Comparison of ENCODE assay signal across 13 mouse cellular contexts in genomic region chr13:41510631-41511419, GRCm38 (mm10). TPM values are rescaled to one million over a fixed set of nuclear protein-coding genes. Genes with fewer than 3 reads are reported as not detected.
DNase-seq lines count a peak whose midpoint lies in the region; ATAC-seq and TF ChIP-seq lines count a peak whose summit lies in the region.
"Had no signal": no experiment of that assay in that cellular context is flagged by ENCODE, and none has a peak within 500 bp of the region (broad histone marks: within the 10 kb centered on the region; RNA-seq: fewer than 3 reads in every experiment).

No protein-coding gene starts in this region.

- H3K4me1 ChIP-seq in heart, embryonic 10.5 days, result peaks cover 9% of the 10 kb centered on the region; the same call in 1 of the 2 replicates
- peaks cover 17% of the 10 kb centered on the region for H3K4me1 ChIP-seq in embryonic facial prominence, embryonic 15.5 days
- peaks cover 15% of the 10 kb centered on the region; the same call in 1 of the 2 replicates for H3K4me1 ChIP-seq in kidney, embryonic 16.5 days (ENCODE audit: insufficient read depth, low read length)
- H3K4me1 ChIP-seq in thymus, adult 2 months (replicated peaks; ENCODE audit: control insufficient read depth, insufficient read depth, low read length), result no peaks in the 10 kb centered on the region
- H3K4me1 ChIP-seq: hindbrain, embryonic 15.5 days had no signal

- TF ChIP-seq CTCF in thymus, adult 2 months (IDR thresholded peaks at IDR 0.05; ENCODE audit: borderline replicate concordance, control insufficient read depth, extremely low read depth, insufficient read depth, low read length, poor library complexity), result no peak

- no peaks in the 10 kb centered on the region for H3K9me3 ChIP-seq in heart, embryonic 10.5 days
- no peaks in the 10 kb centered on the region for H3K9me3 ChIP-seq in embryonic facial prominence, embryonic 15.5 days (replicated peaks)
- no peaks in the 10 kb centered on the region for H3K9me3 ChIP-seq in kidney, embryonic 16.5 days (ENCODE audit: low read length)
- H3K9me3 ChIP-seq: embryonic facial prominence, embryonic 13.5 days; hindbrain, embryonic 15.5 days had no signal

- no peak overlapping the region for H3K27ac ChIP-seq in heart, embryonic 10.5 days
- H3K27ac ChIP-seq in embryonic facial prominence, embryonic 15.5 days (replicated peaks), result peak overlapping the region; percentile 68; the same call in 1 of the 2 replicates
- H3K27ac ChIP-seq in kidney, embryonic 16.5 days (ENCODE audit: low read length), result peak overlapping the region; percentile 76
- H3K27ac ChIP-seq in thymus, adult 2 months (ENCODE audit: control insufficient read depth, insufficient read depth, low read length), result no peak overlapping the region
- H3K27ac ChIP-seq: embryonic facial prominence, embryonic 13.5 days; hindbrain, embryonic 15.5 days had no signal

- H3K4me3 ChIP-seq in heart, embryonic 10.5 days, result no peak overlapping the region
- H3K4me3 ChIP-seq in embryonic facial prominence, embryonic 15.5 days (replicated peaks), result no peak overlapping the region
- H3K4me3 ChIP-seq in kidney, embryonic 16.5 days (ENCODE audit: low read length), result no peak overlapping the region
- no peak overlapping the region for H3K4me3 ChIP-seq in thymus, adult 2 months (ENCODE audit: control insufficient read depth, insufficient read depth, low read length)
- H3K4me3 ChIP-seq: embryonic facial prominence, embryonic 13.5 days; hindbrain, embryonic 15.5 days had no signal

- 45% methylated on average over 7 of the region's 7 CpGs for WGBS in heart, embryonic 10.5 days
- WGBS in embryonic facial prominence, embryonic 15.5 days, result 25% methylated on average over 7 of the region's 7 CpGs
- 43% methylated on average over 7 of the region's 7 CpGs for WGBS in kidney, embryonic 16.5 days
- WGBS in thymus, adult 2 months, result 90% methylated on average over 7 of the region's 7 CpGs

- H3K9ac ChIP-seq in embryonic facial prominence, embryonic 15.5 days, result no peak overlapping the region
- no peak overlapping the region for H3K9ac ChIP-seq in kidney, embryonic 16.5 days (replicated peaks; ENCODE audit: low read length)
- H3K9ac ChIP-seq: embryonic facial prominence, embryonic 13.5 days; hindbrain, embryonic 15.5 days had no signal

- ATAC-seq in embryonic facial prominence, embryonic 15.5 days (ENCODE audit: insufficient number of reproducible peaks, low FRiP score, low TSS enrichment, low read depth), result no peak
- ATAC-seq in kidney, embryonic 16.5 days (ENCODE audit: low FRiP score, low TSS enrichment), result 0 out of 2 replicates have a peak, but pooled peaks have one; percentile 27

- no peaks in the 10 kb centered on the region for H3K27me3 ChIP-seq in heart, embryonic 10.5 days (ENCODE audit: insufficient read depth, poor library complexity, severe bottlenecking)
- H3K27me3 ChIP-seq in embryonic facial prominence, embryonic 15.5 days, result no peaks in the 10 kb centered on the region
- no peaks in the 10 kb centered on the region for H3K27me3 ChIP-seq in kidney, embryonic 16.5 days (ENCODE audit: insufficient read depth, low read length)
- H3K27me3 ChIP-seq in thymus, adult 2 months (ENCODE audit: control insufficient read depth, insufficient read depth, low read length), result no peaks in the 10 kb centered on the region
- H3K27me3 ChIP-seq: hindbrain, embryonic 15.5 days had no signal

- no peaks in the 10 kb centered on the region for H3K36me3 ChIP-seq in heart, embryonic 10.5 days
- H3K36me3 ChIP-seq in embryonic facial prominence, embryonic 15.5 days, result no peaks in the 10 kb centered on the region
- no peaks in the 10 kb centered on the region for H3K36me3 ChIP-seq in kidney, embryonic 16.5 days (ENCODE audit: insufficient read depth, low read length)
- no peaks in the 10 kb centered on the region for H3K36me3 ChIP-seq in thymus, adult 2 months (ENCODE audit: control insufficient read depth, insufficient read depth, low read length)
- H3K36me3 ChIP-seq: embryonic facial prominence, embryonic 13.5 days; hindbrain, embryonic 15.5 days had no signal

- peak; percentile 62 for DNase-seq in heart, adult 8-10 months (ENCODE audit: low spot score)
- no peak for DNase-seq in heart, embryonic 10.5 days (ENCODE audit: low spot score)
- DNase-seq in 3T3-L1 (ENCODE audit: low read depth, low spot score) (peak; percentile 85), MN1 (ENCODE audit: low spot score) (no peak)
- DNase-seq in thymus, postnatal 0 days (ENCODE audit: low spot score), result no peak
- no peak for DNase-seq in thymus, adult 2 months
- DNase-seq: adrenal gland, adult 8-10 months; cerebellum, adult 11-12 months; thymus, postnatal 36 days had no signal

- no peak overlapping the region for H3K4me2 ChIP-seq in embryonic facial prominence, embryonic 15.5 days (replicated peaks)
- no peak overlapping the region for H3K4me2 ChIP-seq in kidney, embryonic 16.5 days (replicated peaks; ENCODE audit: low read depth, low read length)
- H3K4me2 ChIP-seq: embryonic facial prominence, embryonic 13.5 days; hindbrain, embryonic 15.5 days had no signal

- no peak for TF ChIP-seq POLR2A in thymus, adult 2 months (IDR thresholded peaks at IDR 0.05; ENCODE audit: control insufficient read depth, extremely low read depth, insufficient read depth, low read length, poor library complexity)

RNA-seq across cellular contexts. Expression of gene Nedd9, which starts 23.7 kb away (rescaled TPM):
- total RNA-seq in heart, adult 8-10 months (2022), result 10 to 100 TPM; 12.4 to 24.6 (median 17.0) TPM
- 14.7 and 15.8 TPM in 2 replicates for polyA plus RNA-seq in heart, embryonic 10.5 days (2016; fragmentation: Nextera tagmentation; extraction: Ambion mirVana)
- polyA plus RNA-seq in embryonic facial prominence, embryonic 15.5 days (2015; fragmentation: Nextera tagmentation; extraction: Ambion mirVana), result 32.3 and 32.5 TPM in 2 replicates
- polyA plus RNA-seq in kidney, embryonic 16.5 days (2015; fragmentation: Nextera tagmentation; extraction: Ambion mirVana), result 27.9 and 28.5 TPM in 2 replicates
- 41.2 and 42.1 TPM in 2 replicates for polyA plus RNA-seq in thymus, postnatal 0 days (2015; fragmentation: Nextera tagmentation; extraction: Ambion mirVana)
- 39.4 and 41.0 TPM in 2 replicates for polyA plus RNA-seq in thymus, adult 2 months (2012; rRNA removed)

Comparison
In these comparisons a context has a peak if more than half of its experiments do, and no peak if none do; other contexts are left out.
1. DNase-seq: peak in heart, adult 8-10 months (single experiment) and 3T3-L1 (single experiment); none in heart, embryonic 10.5 days (single experiment), MN1 (single experiment), thymus, postnatal 0 days (single experiment) and thymus, adult 2 months (single experiment).
2. H3K27ac ChIP-seq: peak in embryonic facial prominence, embryonic 15.5 days (single experiment) and kidney, embryonic 16.5 days (single experiment); none in heart, embryonic 10.5 days (single experiment) and thymus, adult 2 months (single experiment).